Comparison of ENCODE assay signal across 21 mouse cellular contexts in genomic region chr10:62900144-62900543, GRCm38 (mm10).
"Had no signal": no experiment of that assay in that cellular context is flagged by ENCODE, and none has a peak within 500 bp of the region (broad histone marks: within the 10 kb centered on the region; RNA-seq: fewer than 3 reads in every experiment).

No protein-coding gene starts in this region.

- DNase-seq: lung, adult 2 months; lung, postnatal 14 days; lung, postnatal 36 days; midbrain, embryonic 14.5 days; retina, postnatal 1 day; right cerebral cortex, adult 18-20 months; right cerebral cortex, postnatal 25 days; right cerebral cortex, postnatal 4 days; spleen, adult 18-20 months; thymus, adult 18-20 months; thymus, postnatal 14 days; thymus, postnatal 36 days had no signal

- H3K9me3 ChIP-seq: lung, embryonic 15.5 days; midbrain, embryonic 10.5 days; midbrain, embryonic 12.5 days; neural tube, embryonic 13.5 days; neural tube, embryonic 15.5 days had no signal

- H3K4me3 ChIP-seq: lung, embryonic 15.5 days; midbrain, embryonic 10.5 days; midbrain, embryonic 12.5 days; myocyte; neural tube, embryonic 13.5 days; neural tube, embryonic 15.5 days had no signal

- H3K9ac ChIP-seq: lung, embryonic 15.5 days; midbrain, embryonic 12.5 days; neural tube, embryonic 13.5 days; neural tube, embryonic 15.5 days had no signal

- H3K36me3 ChIP-seq: lung, embryonic 15.5 days; midbrain, embryonic 10.5 days; midbrain, embryonic 12.5 days; neural tube, embryonic 13.5 days; neural tube, embryonic 15.5 days had no signal

- H3K27me3 ChIP-seq: lung, embryonic 15.5 days; midbrain, embryonic 12.5 days; neural tube, embryonic 13.5 days; neural tube, embryonic 15.5 days had no signal

- H3K27ac ChIP-seq: lung, embryonic 15.5 days; macrophage; midbrain, embryonic 10.5 days; midbrain, embryonic 12.5 days; neural tube, embryonic 13.5 days; neural tube, embryonic 15.5 days had no signal

- H3K4me1 ChIP-seq: lung, embryonic 15.5 days; midbrain, embryonic 10.5 days; midbrain, embryonic 12.5 days; neural tube, embryonic 13.5 days; neural tube, embryonic 15.5 days had no signal

- H3K4me2 ChIP-seq: lung, embryonic 15.5 days; midbrain, embryonic 12.5 days; neural tube, embryonic 13.5 days; neural tube, embryonic 15.5 days had no signal

- ATAC-seq: lung, postnatal 0 days; midbrain, embryonic 16.5 days had no signal
